Mouse (Mus musculus) stomach, embryonic 15.5 days (tissue): Measurements from ENCODE around the gene Peg12. TPM values are rescaled to one million over a fixed set of nuclear protein-coding genes. Genes with fewer than 3 reads are reported as not detected.

Experiments used
- ATAC-seq: fragments of 200-750 bp; cut with Nextera tagmentation; 2 replicates; pipeline ENCODE4 v1.8.0; 2017; ENCODE audit warnings: low read depth, moderate number of reproducible peaks, moderate TSS enrichment; ENCODE audit not compliant: insufficient read depth, low FRiP score
- H3K27ac ChIP-seq: fragments of 300-500 bp; sonication (generic); 2 replicates; pipeline ENCODE4 v1.5.1; 2015; ENCODE audit warnings: mild to moderate bottlenecking, inconsistent platforms
- H3K27me3 ChIP-seq: fragments of 300-500 bp; sonication (generic); replicated peaks from 2 replicates; pipeline ENCODE4 v1.6.1; 2015; ENCODE audit warnings: inconsistent platforms
- H3K36me3 ChIP-seq: fragments of 300-500 bp; sonication (generic); 2 replicates; pipeline ENCODE4 v1.6.1; 2015; ENCODE audit warnings: inconsistent platforms
- H3K4me1 ChIP-seq: fragments of 300-500 bp; sonication (generic); 2 replicates; pipeline ENCODE4 v1.6.1; 2015; ENCODE audit warnings: inconsistent platforms
- H3K4me2 ChIP-seq: fragments of 300-500 bp; sonication (generic); 2 replicates; pipeline ENCODE4 v1.6.1; 2015; ENCODE audit warnings: mild to moderate bottlenecking, inconsistent platforms
- H3K4me3 ChIP-seq: fragments of 300-500 bp; sonication (generic); replicated peaks from 2 replicates; pipeline ENCODE4 v1.5.1; 2015; ENCODE audit warnings: inconsistent platforms
- H3K9ac ChIP-seq: fragments of 300-500 bp; sonication (generic); 2 replicates; pipeline ENCODE4 v1.6.1; 2015; ENCODE audit warnings: inconsistent platforms
- H3K9me3 ChIP-seq: fragments of 300-500 bp; sonication (generic); 2 replicates; pipeline ENCODE4 v1.6.1; 2016; ENCODE audit warnings: inconsistent platforms
- WGBS: fragments of 180-500 bp; shearing (Covaris S2); methylation state at CpG from one replicate; pipeline ENCODE4 v1.1.7; 2015; 5-methylcytosine and 5-hydroxymethylcytosine counted together
- polyA plus RNA-seq: library from polyadenylated mRNA; unstranded; fragments of >200 nt; fragmentation: Nextera tagmentation; extraction: Ambion mirVana; gene quantifications from 2 replicates; pipeline ENCODE4 v1.2.1, GENCODE M21; 2015

Peg12 gene
- polyA plus RNA-seq = 22.6 and 23.6 TPM in 2 replicates

DNA sequence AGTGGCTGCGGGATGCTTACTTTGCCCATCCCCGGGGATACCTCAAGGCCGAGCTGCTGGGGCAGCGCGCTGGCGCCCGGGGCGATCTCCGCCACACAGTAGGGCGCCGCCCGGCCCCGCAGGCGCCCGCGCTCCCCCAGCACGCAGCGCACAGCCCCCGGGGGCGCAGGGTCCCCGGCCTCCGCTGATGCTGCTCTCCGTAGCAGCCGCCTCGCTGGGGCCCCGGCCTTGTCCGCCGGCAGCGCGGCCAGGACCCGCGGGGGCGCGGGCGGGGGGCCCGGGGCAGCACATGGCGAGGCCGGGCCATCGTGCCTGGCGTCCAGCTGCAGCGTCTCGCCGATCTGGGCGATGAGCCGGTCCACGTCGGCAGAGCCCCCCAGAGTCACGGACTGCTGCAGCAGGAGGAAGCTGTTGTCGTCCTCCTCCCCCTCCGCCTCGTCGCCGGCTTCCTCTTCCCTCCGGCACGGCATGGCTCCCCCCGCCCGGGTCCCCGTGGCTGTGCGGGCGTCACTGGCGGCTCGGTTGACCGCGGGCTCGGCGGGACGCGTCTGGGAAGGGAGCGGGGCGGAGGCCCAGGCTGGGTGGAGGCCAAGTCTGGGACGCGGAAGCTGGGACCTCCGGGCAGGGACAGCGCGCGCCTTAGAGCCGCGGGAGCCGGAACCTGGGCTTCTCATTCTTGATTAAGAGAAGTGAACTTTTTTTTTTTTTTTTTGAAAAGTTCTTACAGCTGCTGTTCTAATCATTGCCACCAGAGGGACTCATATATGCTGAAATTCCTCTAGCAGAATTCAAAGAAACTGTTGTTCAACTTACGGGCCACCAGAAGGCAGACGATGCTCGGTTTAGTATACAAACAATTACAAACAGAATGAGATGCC lies at the start of gene Peg12:
Gene Peg12, minus strand, starts transcription at position 633 of the 878 bp plus-strand sequence.
- no peaks in the 10 kb centered on the region for H3K9me3 ChIP-seq
- ATAC-seq = peak; percentile 86
- peak within 1 kb of the TSS; percentile 59 for H3K4me2 ChIP-seq
- H3K4me1 ChIP-seq = no peaks in the 10 kb centered on the region
- WGBS = 19% methylated on average over 58 of the region's 82 CpGs
- peak within 1 kb of the TSS; percentile 55 for H3K4me3 ChIP-seq
- H3K36me3 ChIP-seq = no peaks in the 10 kb centered on the region
- H3K27ac ChIP-seq = peak within 1 kb of the TSS; percentile 88
- no peaks in the 10 kb centered on the region for H3K27me3 ChIP-seq
- peak within 1 kb of the TSS; percentile 52 for H3K9ac ChIP-seq

DNA sequence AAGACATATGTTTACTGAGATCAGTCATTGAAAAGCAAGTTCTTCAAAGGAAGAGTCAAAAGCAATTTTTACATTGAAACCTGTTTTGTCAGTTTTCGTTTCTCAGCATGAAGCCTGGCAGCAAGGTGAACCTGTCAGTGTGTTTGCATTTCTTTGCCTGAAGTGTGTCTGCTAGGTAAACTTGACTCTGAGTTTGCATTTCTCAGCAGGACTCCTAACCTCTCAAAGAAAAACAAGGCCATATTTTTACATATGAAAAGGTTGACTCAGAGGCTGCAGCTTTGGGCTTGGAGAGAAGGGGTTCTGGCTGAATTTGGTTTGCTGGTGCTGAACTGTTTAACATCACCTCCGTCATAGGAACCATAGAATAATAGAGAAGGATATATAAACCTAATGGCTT lies 21.8 kb upstream of the Peg12 start:
- 25% methylated on average over 2 of the region's 2 CpGs for WGBS
- H3K27me3 ChIP-seq = no peaks in the 10 kb centered on the region
- H3K9ac ChIP-seq = no peak overlapping the region

DNA sequence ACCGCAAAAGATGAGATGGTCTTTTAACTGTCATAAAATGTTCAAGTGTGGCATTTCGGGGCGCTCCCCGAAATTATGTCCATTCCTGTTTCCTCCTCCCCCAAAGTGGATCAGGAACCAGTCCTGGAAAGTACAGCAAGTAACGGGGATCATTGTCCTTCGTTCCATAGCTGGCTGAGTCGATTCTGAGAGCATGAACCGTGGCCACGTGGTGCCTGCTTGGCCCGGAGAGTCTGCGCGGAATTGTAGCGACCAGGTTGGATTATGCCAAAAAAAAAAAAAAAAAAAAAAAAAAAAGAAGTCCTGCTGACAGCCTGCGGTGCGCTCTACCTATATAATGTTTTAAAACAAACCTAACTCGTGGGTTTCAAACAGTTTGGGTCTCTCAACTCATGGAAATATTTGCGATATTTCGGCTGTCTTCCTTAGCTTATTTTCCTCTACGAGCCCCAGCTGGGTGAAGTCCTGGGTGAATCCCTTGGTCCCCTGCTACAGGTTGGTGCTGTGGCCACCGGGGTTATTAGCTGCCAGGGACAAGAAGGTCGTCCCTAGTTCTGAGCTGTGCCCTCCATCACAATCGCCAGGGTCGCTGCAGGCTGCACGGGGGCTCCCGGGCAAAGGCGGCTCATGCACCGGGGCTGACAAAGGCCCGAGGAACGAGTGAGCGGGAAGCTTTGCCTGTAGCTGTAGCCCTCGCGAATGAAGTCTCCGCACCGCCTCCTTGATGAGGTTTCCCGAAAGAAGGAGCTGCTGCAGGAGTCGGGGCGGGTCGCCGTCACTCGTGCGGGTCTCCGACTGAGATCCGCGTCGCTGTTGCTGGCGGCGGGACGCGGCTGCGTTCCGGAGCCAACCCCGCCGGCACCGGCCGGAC lies 1.1 kb downstream of the Peg12 start:
- no peaks in the 10 kb centered on the region for H3K4me1 ChIP-seq
- no peaks in the 10 kb centered on the region for H3K27me3 ChIP-seq
- H3K4me3 ChIP-seq = peak overlapping the region; percentile 55
- H3K36me3 ChIP-seq = no peaks in the 10 kb centered on the region
- WGBS = 24% methylated on average over 55 of the region's 55 CpGs
- ATAC-seq = peak; percentile 27; the same call in 1 of the 2 replicates
- H3K27ac ChIP-seq = peak overlapping the region; percentile 88
- no peaks in the 10 kb centered on the region for H3K9me3 ChIP-seq
- peak overlapping the region; percentile 59 for H3K4me2 ChIP-seq
- H3K9ac ChIP-seq = peak overlapping the region; percentile 52

More for the DNA sequence above, 21.8 kb upstream of the Peg12 start:
- no peak for ATAC-seq
- H3K4me2 ChIP-seq = no peak overlapping the region
- H3K36me3 ChIP-seq = no peaks in the 10 kb centered on the region
- no peaks in the 10 kb centered on the region for H3K9me3 ChIP-seq
- no peaks in the 10 kb centered on the region for H3K4me1 ChIP-seq
- H3K27ac ChIP-seq = no peak overlapping the region
- H3K4me3 ChIP-seq = no peak overlapping the region

DNA sequence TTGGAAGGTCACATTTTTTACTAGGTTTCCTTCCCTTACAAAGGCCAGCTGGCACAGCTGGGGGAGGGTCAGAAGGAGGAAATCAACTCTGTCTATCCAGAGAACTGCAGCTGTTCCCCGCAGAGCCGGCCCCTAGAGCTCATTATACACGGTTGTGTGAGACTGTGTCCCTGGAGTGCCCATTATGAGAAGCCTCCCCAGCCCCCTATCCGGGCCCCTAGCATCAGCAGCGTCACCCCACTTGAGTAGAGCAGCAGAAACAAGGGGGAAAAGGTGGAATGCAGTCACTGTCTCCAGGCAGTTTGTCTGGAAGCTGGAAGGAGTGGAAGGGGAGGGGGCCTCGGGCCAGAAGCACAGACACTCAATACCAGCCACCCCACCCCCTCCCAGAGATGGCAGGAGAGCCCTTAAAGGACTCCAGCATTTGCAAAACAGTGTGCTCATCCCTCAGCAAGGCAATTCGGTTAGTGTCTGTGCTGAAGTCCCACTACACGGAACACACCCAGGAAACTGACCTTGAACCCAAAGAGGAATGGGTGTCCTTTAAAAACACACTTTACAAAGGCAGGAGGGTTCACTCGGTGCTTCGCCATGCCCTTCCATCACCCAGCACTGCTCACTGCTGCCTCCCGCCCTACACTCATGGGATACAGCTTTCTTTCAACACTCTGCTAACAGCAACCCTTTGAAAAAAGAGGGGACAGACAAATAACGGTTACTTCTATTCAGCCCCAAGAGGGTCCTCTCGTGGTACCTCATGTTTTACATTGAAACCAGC lies 1.9 kb downstream of the Peg12 start:
- H3K36me3 ChIP-seq = no peaks in the 10 kb centered on the region
- ATAC-seq = no peak; the same call in 1 of the 2 replicates
- no peak overlapping the region for H3K9ac ChIP-seq
- H3K4me2 ChIP-seq = peak overlapping the region; percentile 59
- H3K27ac ChIP-seq = peak overlapping the region; percentile 59; the same call in 1 of the 2 replicates
- no peaks in the 10 kb centered on the region for H3K9me3 ChIP-seq
- H3K4me1 ChIP-seq = no peaks in the 10 kb centered on the region
- no peaks in the 10 kb centered on the region for H3K27me3 ChIP-seq
- H3K4me3 ChIP-seq = peak overlapping the region; percentile 55
- WGBS = 22% methylated on average over 13 of the region's 13 CpGs

DNA sequence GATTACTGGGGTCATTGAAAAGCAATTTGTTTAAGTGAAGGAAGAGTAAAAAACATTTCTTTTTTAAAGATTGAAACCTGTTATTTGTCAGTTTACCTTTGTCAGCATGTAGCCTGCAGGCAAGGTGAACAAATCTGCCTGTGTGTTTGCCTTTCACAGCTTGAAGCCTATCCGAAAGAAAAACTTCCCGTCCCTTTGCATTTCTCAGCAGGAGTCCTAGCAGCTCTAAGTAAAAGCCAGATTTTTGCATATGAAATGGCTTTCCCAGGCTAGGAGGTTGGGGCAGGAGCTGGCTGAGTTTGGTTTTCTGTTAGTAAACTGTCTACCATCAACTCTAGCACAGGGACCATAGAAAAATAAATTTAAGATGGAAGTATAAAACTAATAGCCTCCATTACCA lies 12.0 kb downstream of the Peg12 start:
- no peaks in the 10 kb centered on the region for H3K4me1 ChIP-seq
- H3K4me3 ChIP-seq = no peak overlapping the region
- H3K36me3 ChIP-seq = no peaks in the 10 kb centered on the region
- ATAC-seq = no peak
- no peak overlapping the region for H3K4me2 ChIP-seq
- H3K9me3 ChIP-seq = no peaks in the 10 kb centered on the region
- H3K27me3 ChIP-seq = no peaks in the 10 kb centered on the region
- H3K27ac ChIP-seq = no peak overlapping the region
- 29% methylated on average over 2 of the region's 2 CpGs for WGBS
- H3K9ac ChIP-seq = no peak overlapping the region

DNA sequence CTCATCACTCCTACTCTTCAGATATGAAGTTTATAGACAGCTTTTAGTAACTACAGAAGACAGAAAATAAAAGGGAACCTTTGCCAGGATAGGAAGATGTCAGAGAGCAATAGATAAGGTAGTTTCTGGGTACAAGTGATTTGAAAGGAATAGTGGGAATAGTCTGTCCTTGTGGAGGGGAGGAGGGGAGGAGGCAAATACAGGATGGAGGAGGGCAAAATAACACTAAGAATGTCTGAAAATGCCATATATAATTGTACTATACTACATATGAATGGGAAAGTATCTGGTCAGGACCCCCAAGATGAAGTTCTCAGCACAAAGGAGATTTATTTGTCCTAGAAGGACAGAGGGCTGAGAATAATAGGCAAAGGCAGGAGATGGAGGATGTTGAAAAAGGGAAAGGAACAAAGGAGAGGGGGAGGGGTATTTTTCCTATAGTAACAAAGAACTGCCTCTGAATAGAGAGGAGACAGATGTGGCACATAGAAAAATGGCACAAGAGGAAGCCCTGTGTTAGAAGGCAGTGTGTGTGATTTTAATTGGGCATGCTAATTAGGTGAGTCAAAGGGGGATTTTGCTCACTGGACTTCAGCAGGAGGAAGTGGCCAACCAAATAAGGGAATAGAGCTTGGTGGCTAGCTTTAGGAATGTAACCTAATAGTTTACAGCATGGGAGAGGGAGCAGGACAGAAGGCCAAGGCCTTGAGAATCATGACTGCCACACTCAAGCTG lies 18.7 kb downstream of the Peg12 start:
- Histone ChIP-seq H3K4me2 (no peak overlapping the region), H3K36me3 (no peaks in the 10 kb centered on the region), H3K27ac (no peak overlapping the region), H3K4me3 (no peak overlapping the region), H3K27me3 (no peaks in the 10 kb centered on the region), H3K9me3 (no peaks in the 10 kb centered on the region), H3K9ac (no peak overlapping the region), H3K4me1 (no peaks in the 10 kb centered on the region)
- ATAC-seq = no peak

DNA sequence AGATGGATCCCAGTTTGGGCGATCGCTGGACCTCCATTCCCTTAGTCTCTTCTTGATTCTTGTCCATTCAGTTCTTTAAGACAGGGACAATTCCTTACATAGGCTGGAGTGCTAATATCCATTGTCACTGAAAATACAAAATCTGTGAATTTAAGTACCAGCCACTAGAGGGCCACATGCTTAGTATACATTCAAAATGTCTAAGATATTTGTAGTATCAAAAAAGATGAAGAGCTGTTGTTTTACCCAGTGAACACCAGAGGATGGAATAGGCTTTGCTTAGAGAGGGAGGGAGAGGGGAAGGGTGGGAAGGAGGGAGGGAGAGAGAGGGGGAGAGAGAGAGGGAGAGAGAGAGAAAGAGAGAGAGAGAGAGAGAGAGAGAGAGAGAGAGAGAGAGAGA lies 27.9 kb downstream of the Peg12 start:
- Histone ChIP-seq H3K4me2 (no peak overlapping the region), H3K9me3 (no peaks in the 10 kb centered on the region), H3K4me1 (no peaks in the 10 kb centered on the region), H3K9ac (no peak overlapping the region), H3K27ac (no peak overlapping the region), H3K4me3 (no peak overlapping the region), H3K36me3 (no peaks in the 10 kb centered on the region), H3K27me3 (no peaks in the 10 kb centered on the region)
- WGBS = 44% methylated on average over 2 of the region's 2 CpGs
- ATAC-seq = no peak

DNA sequence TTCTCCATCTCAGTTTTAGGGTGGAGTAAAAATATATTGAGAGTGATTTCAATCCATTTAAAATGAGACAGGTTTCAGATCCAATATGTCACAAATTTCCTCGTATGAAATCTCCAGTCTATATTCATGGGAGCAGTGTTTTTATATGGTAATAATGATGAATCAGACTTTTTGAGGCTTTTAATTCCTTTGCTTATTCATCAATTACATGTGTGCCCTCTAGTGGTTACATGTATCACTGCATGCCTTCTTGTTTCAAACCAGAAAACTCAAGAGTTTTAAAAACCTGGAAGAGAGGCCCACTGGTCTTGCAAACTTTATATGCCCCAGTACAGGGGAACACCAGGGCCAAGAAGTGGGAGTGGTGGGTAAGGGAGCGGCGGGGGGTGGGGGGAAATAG lies 31.1 kb downstream of the Peg12 start:
- Histone ChIP-seq H3K4me3 (no peak overlapping the region), H3K4me1 (no peaks in the 10 kb centered on the region), H3K27me3 (no peaks in the 10 kb centered on the region), H3K27ac (no peak overlapping the region), H3K36me3 (no peaks in the 10 kb centered on the region), H3K9me3 (no peaks in the 10 kb centered on the region), H3K4me2 (no peak overlapping the region), H3K9ac (no peak overlapping the region)
- 36% methylated on average over 3 of the region's 3 CpGs for WGBS
- ATAC-seq = no peak

DNA sequence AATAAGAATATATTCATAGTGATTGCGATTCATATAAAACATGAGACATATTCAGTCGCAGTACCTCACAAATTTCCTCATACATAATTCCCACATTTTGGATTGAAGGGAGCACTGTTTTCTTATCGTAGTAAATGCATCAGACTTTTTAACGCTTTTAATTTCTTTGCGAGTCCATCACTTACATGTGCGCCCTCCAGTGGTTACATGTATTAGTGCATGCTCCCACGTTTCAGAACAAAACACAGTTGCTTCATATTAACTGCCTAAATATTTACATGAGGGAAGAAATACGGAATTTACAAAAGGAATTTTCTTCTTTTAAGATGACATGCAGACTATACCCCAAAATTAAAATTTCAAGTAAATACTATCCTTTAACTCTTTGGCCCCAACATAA lies 36.0 kb downstream of the Peg12 start:
- H3K4me3 ChIP-seq = no peak overlapping the region
- 19% methylated on average over 8 of the region's 8 CpGs for WGBS
- no peaks in the 10 kb centered on the region for H3K9me3 ChIP-seq
- no peak overlapping the region for H3K27ac ChIP-seq
- no peaks in the 10 kb centered on the region for H3K4me1 ChIP-seq
- no peaks in the 10 kb centered on the region for H3K27me3 ChIP-seq
- no peak overlapping the region for H3K9ac ChIP-seq
- H3K4me2 ChIP-seq = no peak overlapping the region
- ATAC-seq = no peak
- no peaks in the 10 kb centered on the region for H3K36me3 ChIP-seq

DNA sequence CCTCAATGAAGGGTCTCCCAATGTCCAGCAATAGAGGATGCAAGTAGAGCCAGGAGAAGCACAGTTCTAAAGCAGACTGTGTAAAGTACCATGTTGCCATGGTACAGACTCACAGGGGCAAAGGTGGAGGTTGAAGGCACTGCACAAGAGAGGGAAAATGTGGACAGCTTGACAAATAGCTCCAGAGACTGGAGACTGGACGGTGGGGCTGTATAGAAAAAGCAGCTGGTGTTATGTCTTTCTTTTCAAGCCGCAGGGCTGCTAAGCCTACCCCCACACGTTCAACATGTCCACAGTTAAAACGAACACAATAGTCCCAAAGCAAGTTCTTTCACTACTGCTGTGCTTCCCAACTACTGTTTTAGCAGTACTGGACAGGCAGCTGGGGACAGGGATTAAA lies 41.1 kb downstream of the Peg12 start:
- Histone ChIP-seq H3K4me1 (peaks cover 6% of the 10 kb centered on the region), H3K4me3 (no peak overlapping the region), H3K9ac (no peak overlapping the region), H3K27ac (no peak overlapping the region), H3K27me3 (no peaks in the 10 kb centered on the region), H3K4me2 (no peak overlapping the region), H3K9me3 (no peaks in the 10 kb centered on the region), H3K36me3 (no peaks in the 10 kb centered on the region)
- 53% methylated on average over 4 of the region's 4 CpGs for WGBS
- ATAC-seq = no peak

DNA sequence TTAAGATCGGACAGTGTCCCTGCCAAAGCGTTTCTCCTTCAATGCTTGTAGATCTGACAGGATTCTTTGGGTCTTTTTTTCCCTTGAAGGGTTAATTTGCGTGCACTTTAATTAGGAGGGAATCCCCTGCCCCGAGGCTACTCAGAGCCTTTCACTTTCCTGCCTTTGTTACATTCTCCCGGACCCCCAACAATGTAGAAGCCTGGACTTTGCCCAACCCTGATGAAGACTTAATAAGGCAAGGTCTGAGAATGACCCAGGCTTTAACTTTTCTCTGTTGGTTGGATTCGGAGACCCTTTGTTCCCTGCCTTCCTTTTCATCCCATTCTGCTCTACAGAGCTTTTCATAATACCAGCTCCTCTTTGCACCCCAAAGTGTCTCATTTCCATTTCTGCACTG lies 43.7 kb downstream of the Peg12 start:
- Histone ChIP-seq H3K4me2 (peak overlapping the region; percentile 59; the same call in 1 of the 2 replicates), H3K9me3 (no peaks in the 10 kb centered on the region), H3K9ac (no peak overlapping the region), H3K4me1 (peaks cover 6% of the 10 kb centered on the region), H3K27ac (no peak overlapping the region), H3K27me3 (no peaks in the 10 kb centered on the region), H3K36me3 (no peaks in the 10 kb centered on the region), H3K4me3 (peak overlapping the region; percentile 64; the same call in 1 of the 2 replicates)
- no peak for ATAC-seq
- WGBS = 71% methylated on average over 6 of the region's 6 CpGs
